Mouse (Mus musculus) midbrain, postnatal 0 days (tissue): Measurements from ENCODE around the gene Poc5. TPM values are rescaled to one million over a fixed set of nuclear protein-coding genes. Genes with fewer than 3 reads are reported as not detected.

Experiments
- ATAC-seq: fragments of 200-750 bp; cut with Nextera tagmentation; 2 replicates; pipeline ENCODE4 v1.8.0; 2017; ENCODE audit warnings: moderate number of reproducible peaks, mild to moderate bottlenecking, moderate TSS enrichment, moderate library complexity; ENCODE audit not compliant: low FRiP score
- DNase-seq: peaks from one replicate; pipeline ENCODE4 v3.0.0-alpha.2; 2015; ENCODE audit warnings: low spot score
- H3K27ac ChIP-seq: fragments of 300-500 bp; sonication (generic); 2 replicates; pipeline ENCODE4 v1.5.1; 2014; ENCODE audit warnings: low read depth, mild to moderate bottlenecking, low read length, mixed read lengths
- H3K27me3 ChIP-seq: fragments of 300-500 bp; sonication (generic); 2 replicates; pipeline ENCODE4 v1.6.1; 2014; ENCODE audit warnings: low read length, control low read depth, mixed read lengths; ENCODE audit not compliant: insufficient read depth
- H3K36me3 ChIP-seq: fragments of 300-500 bp; sonication (generic); 2 replicates; pipeline ENCODE4 v1.6.1; 2014; ENCODE audit warnings: low read length, control low read depth, mixed read lengths; ENCODE audit not compliant: insufficient read depth
- H3K4me1 ChIP-seq: fragments of 300-500 bp; sonication (generic); 2 replicates; pipeline ENCODE4 v1.6.1; 2014; ENCODE audit warnings: mild to moderate bottlenecking, control low read depth, antibody characterized with exemption, low read length, mixed read lengths; ENCODE audit not compliant: insufficient read depth
- H3K4me2 ChIP-seq: fragments of 300-500 bp; sonication (generic); 2 replicates; pipeline ENCODE4 v1.6.1; 2014; ENCODE audit warnings: low read depth, mild to moderate bottlenecking, low read length, mixed read lengths; ENCODE audit not compliant: poor library complexity, severe bottlenecking
- H3K4me3 ChIP-seq: fragments of 300-500 bp; sonication (generic); 2 replicates; pipeline ENCODE4 v1.5.1; 2014; ENCODE audit warnings: low read depth, mild to moderate bottlenecking, low read length, moderate library complexity
- H3K9ac ChIP-seq: fragments of 300-500 bp; sonication (generic); replicated peaks from 2 replicates; pipeline ENCODE4 v1.6.1; 2014; ENCODE audit warnings: mild to moderate bottlenecking, low read length, moderate library complexity, mixed read lengths; ENCODE audit not compliant: poor library complexity, severe bottlenecking
- H3K9me3 ChIP-seq: fragments of 300-500 bp; sonication (generic); 2 replicates; pipeline ENCODE4 v1.6.1; 2016; ENCODE audit warnings: low read length, control low read depth
- CTCF ChIP-seq: IDR thresholded peaks from 2 replicates; pipeline ENCODE4 v1.5.1; 2016; ENCODE audit warnings: antibody characterized with exemption, mild to moderate bottlenecking
- WGBS: fragments of 180-500 bp; shearing (Covaris S2); extraction: QIAGEN DNeasy Blood & Tissue Kit; methylation state at CpG from one replicate; pipeline ENCODE4 v1.1.7; 2014; 5-methylcytosine and 5-hydroxymethylcytosine counted together
- polyA plus RNA-seq: library from polyadenylated mRNA; unstranded; fragments of >200 nt; fragmentation: Nextera tagmentation; extraction: Ambion mirVana; gene quantifications from 2 replicates; pipeline ENCODE4 v1.2.1, GENCODE M21; 2015
- total RNA-seq: library from RNA; depleted of rRNA; stranded (reverse); fragments of >200 nt; gene quantifications from 2 replicates; pipeline ENCODE4 v1.2.3, GENCODE M21; 2014

The Poc5 gene
- total and polyA plus RNA-seq, 2 experiments from 2014 or later, result 16.3 to 24.0 TPM

GRCm38 (mm10) chr13:96407040-96407439 lies 18.9 kb downstream of the Poc5 start:
- peak; percentile 73 for DNase-seq
- WGBS, result 60% methylated on average over 4 of the region's 4 CpGs

GRCm38 (mm10) chr13:96408786-96409185 lies 20.7 kb downstream of the Poc5 start:
- H3K4me3 ChIP-seq, result no peak overlapping the region
- H3K9ac ChIP-seq, result no peak overlapping the region
- peaks cover 36% of the 10 kb centered on the region for H3K36me3 ChIP-seq
- no peak for TF ChIP-seq CTCF
- DNase-seq, result no peak
- H3K27me3 ChIP-seq, result no peaks in the 10 kb centered on the region
- no peak for ATAC-seq
- WGBS, result 96% methylated on average over 1 of the region's 1 CpGs
- no peak overlapping the region for H3K27ac ChIP-seq
- no peaks in the 10 kb centered on the region for H3K9me3 ChIP-seq
- H3K4me2 ChIP-seq, result no peak overlapping the region
- H3K4me1 ChIP-seq, result no peaks in the 10 kb centered on the region

More at GRCm38 (mm10) chr13:96407040-96407439, 18.9 kb downstream of the Poc5 start:
- peak; percentile 87 for TF ChIP-seq CTCF
- Histone ChIP-seq H3K36me3 (peaks cover 49% of the 10 kb centered on the region), H3K9me3 (no peaks in the 10 kb centered on the region), H3K4me3 (no peak overlapping the region), H3K4me1 (no peaks in the 10 kb centered on the region), H3K27ac (no peak overlapping the region), H3K4me2 (no peak overlapping the region), H3K27me3 (no peaks in the 10 kb centered on the region), H3K9ac (no peak overlapping the region)
- ATAC-seq, result peak; percentile 41; the same call in 1 of the 2 replicates

DNA sequence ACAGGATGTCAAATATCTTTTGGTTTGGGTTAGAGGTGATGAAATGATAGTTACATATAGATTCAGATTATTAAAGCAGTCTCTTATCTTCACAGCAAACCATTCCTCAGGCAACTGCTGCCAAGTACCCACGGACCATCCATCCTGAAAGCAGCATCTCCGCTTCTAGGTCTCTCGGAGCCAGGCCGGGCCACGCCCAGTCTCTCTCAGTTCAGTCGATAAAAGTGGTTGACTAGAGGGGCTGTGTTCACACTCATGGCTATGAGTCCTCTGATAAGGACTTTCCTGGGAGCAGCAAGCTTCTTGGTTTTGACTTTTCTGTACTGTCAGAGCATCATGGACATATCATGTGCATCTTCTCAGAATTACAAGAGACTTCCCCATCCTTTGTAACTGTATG lies 26.3 kb downstream of the Poc5 start:
- no peak overlapping the region for H3K4me3 ChIP-seq
- ATAC-seq, result no peak
- WGBS, result 95% methylated on average over 6 of the region's 6 CpGs
- no peaks in the 10 kb centered on the region for H3K9me3 ChIP-seq
- H3K9ac ChIP-seq, result no peak overlapping the region
- no peak overlapping the region for H3K27ac ChIP-seq
- no peak for TF ChIP-seq CTCF
- no peak for DNase-seq
- no peaks in the 10 kb centered on the region for H3K4me1 ChIP-seq
- H3K36me3 ChIP-seq, result peaks cover 41% of the 10 kb centered on the region
- no peak overlapping the region for H3K4me2 ChIP-seq
- H3K27me3 ChIP-seq, result no peaks in the 10 kb centered on the region

- no peaks in the 10 kb centered on the region for H3K9me3 ChIP-seq
- peaks cover 29% of the 10 kb centered on the region for H3K36me3 ChIP-seq
- H3K4me2 ChIP-seq, result no peak overlapping the region
- H3K4me3 ChIP-seq, result no peak overlapping the region
- no peak overlapping the region for H3K27ac ChIP-seq
- H3K9ac ChIP-seq, result no peak overlapping the region
- no peaks in the 10 kb centered on the region for H3K4me1 ChIP-seq
- no peaks in the 10 kb centered on the region for H3K27me3 ChIP-seq
- DNase-seq, result no peak
- WGBS, result 97% methylated on average over 8 of the region's 8 CpGs
- TF ChIP-seq CTCF, result no peak
- ATAC-seq, result no peak
These were observed 28.3 kb downstream of the Poc5 start for GRCm38 (mm10) chr13:96416380-96416779.

GRCm38 (mm10) chr13:96417261-96417813 lies 29.2 kb downstream of the Poc5 start:
- Histone ChIP-seq H3K36me3 (peaks cover 29% of the 10 kb centered on the region), H3K27ac (no peak overlapping the region), H3K27me3 (no peaks in the 10 kb centered on the region), H3K4me2 (no peak overlapping the region), H3K9ac (no peak overlapping the region), H3K4me1 (no peaks in the 10 kb centered on the region), H3K4me3 (no peak overlapping the region), H3K9me3 (no peaks in the 10 kb centered on the region)
- no peak for TF ChIP-seq CTCF
- 91% methylated on average over 5 of the region's 5 CpGs for WGBS
- ATAC-seq, result no peak
- no peak for DNase-seq

- no peak for ATAC-seq
- WGBS, result 85% methylated on average over 4 of the region's 4 CpGs
- peaks cover 29% of the 10 kb centered on the region for H3K36me3 ChIP-seq
These were observed 30.4 kb downstream of the Poc5 start for GRCm38 (mm10) chr13:96418487-96418886.

More at GRCm38 (mm10) chr13:96418487-96418886, 30.4 kb downstream of the Poc5 start:
- no peak overlapping the region for H3K27ac ChIP-seq
- H3K4me1 ChIP-seq, result no peaks in the 10 kb centered on the region
- H3K9ac ChIP-seq, result no peak overlapping the region
- H3K9me3 ChIP-seq, result no peaks in the 10 kb centered on the region
- no peak overlapping the region for H3K4me2 ChIP-seq
- DNase-seq, result no peak
- no peak overlapping the region for H3K4me3 ChIP-seq
- no peaks in the 10 kb centered on the region for H3K27me3 ChIP-seq
- TF ChIP-seq CTCF, result no peak
